Mouse (Mus musculus): ENCODE data around the gene Fut9.

Fut9 gene

DNA sequence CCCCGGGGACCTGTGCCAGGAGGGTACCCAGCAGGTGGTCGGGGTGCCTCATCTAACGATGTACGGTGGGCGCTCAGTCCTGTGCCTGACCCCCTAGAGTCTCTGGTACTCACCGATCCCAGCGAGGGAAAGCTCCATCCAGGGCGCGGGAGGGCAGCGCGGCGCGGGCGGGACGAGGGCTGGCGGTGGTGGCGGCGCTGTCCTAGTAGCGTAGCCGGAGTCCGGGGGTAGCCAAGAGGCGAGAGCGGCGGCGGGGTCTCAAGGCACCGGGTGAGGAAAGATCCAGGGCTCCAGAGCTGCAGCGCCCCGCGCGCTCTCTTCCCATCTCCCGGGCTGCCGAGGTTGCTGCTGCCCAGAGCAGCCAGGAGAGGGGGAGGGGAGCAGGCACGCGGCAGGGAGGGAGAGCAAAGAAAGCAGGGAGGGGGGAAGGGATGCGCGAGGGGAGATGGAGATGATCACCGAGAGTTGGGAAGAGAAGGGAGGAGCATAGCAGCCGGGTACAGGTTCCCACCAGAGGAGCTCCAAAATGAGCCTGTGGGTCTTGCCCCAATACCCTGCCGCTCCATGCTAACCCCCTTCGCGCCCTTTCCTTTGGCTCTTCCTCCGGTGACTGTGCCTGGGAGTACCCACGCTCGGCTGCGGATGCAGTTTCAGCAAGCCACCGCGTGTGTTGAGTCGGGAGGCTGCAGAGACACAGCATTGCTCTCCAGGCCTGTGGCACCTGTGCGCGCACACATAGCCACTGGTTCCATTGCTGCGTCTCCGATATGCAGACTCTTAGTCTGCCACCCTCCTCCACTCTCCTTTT is at the start of gene Fut9:
Fut9 (minus strand) TSS at position 769 of the 808 bp plus-strand sequence.
- ChIA-PET CTCF (interaction anchor here in 2 of 4 experiments (0.6 to 0.7 kb wide), 3 partner anchors 125 to 1950 kb away, joined by 4 to 5 read pairs (median 5); no protein-coding TSS in a partner anchor), POLR2A (interaction anchor here (0.6 to 2.9 kb wide), 36 partner anchors 9 to 1442 kb away, joined by 3 to 38 read pairs (median 4); partner anchors contain the start of gene Ufl1 (in 1 of the 4))

DNA sequence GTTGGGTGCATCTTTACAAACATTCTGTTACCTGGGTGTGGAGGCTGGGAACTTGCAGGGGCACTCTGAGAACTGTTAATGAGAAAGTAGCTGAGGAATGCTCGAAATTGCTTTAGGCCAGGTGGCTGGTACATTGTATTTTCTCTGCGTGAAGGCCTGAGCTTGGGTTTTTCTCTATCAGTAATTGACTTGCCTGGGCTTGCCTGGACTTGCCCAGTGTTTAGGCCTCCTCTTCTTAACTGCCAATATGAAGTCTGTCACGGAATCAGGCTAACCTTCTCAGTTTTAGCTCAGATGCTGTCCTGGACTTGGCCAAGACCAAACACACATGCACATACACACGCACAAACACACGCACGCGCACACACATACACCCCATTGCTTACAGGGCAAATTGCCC is 15.7 kb upstream of the Fut9 start:
- ChIA-PET CTCF (no interaction called here), POLR2A (interaction anchor here in 3 of 4 experiments (0.6 to 3.6 kb wide), 10 partner anchors 8 to 117 kb away, joined by 3 to 38 read pairs (median 5); partner anchors contain the start of gene Fut9 (in 3 of the 3))

DNA sequence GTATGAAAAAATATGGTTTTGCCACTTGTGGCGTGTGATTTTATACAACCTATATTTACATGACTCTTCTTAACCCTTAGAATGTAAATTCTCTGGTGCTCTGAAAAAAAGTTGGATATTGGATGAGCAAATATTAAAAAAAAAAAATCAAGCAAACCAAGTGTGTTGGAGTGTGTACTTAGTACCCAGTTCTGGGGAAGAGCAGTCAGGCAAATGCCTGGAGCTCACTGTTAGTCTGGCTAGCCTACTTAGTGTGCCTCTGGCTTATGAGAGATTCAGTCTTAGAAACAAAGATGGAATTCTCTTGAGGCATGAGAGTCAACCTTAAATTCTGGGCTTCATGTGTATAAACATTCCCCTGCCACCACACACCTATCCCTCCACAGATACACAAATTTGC is 13.3 kb upstream of the Fut9 start:
- ChIA-PET CTCF (no interaction called here), POLR2A (interaction anchor here in 1 of 4 experiments (1.0 kb wide), 1 partner anchor 14 kb away, joined by 6 read pairs; the partner anchor contains the start of gene Fut9)

DNA sequence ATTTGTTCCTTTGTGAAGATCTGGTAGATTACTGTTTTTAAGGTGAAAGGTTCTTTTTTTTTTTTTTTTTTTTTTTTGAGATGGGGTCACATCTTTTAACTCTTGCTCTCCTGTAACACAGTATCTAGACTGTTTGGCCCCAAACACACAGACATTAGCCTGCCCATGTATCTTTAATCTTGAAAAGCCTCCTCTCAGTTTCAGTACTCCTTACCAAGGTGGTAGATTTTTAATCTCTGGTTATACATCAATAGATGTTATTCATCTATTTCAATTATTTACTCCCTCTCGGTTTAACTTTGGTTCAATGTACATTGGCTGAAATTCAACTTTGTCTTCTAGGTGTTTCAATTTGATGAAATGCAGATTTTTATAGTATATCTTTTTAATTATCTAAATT is 10.0 kb upstream of the Fut9 start:
- POLR2A ChIA-PET: interaction anchor here in 1 of 4 experiments (2.2 kb wide), 1 partner anchor 10 kb away, joined by 17 read pairs; the partner anchor contains the start of gene Fut9
- CTCF ChIA-PET: no interaction called here

DNA sequence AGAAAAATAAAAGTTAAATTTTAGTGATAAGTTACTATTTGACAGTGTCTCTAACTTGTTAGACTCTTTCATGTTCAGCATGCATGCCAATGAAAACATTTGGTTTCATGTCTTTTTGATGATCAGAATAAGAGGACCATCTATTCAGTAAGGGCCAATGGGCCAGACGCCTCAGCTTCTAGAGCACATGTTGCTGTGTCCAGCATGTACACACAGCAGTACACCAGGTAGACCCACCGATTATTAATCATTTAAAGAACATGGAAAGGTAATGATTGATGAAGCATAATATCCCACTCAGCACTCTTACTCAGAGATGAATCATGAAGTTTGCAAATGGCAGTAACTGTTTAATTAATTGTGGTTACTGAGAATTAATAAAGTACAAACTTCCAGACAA is 1.7 kb upstream of the Fut9 start:
- CTCF ChIA-PET: no interaction called here
- POLR2A ChIA-PET: no interaction called here

DNA sequence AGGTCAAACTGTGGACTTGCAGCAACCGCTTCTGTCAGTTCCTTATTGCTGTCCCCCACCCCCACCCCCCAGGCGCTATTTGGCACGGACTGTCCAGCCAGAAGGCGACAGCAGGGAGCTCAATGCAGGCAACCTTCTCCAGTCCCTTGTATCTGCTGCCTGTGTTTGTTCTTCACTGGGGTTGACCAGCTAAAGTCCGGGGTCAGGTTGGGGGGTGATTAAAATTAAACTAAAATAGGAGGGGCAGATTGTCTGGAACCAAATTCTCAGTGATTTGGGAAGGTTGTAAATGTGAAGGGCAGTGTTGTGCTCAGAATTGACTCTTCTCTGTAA is 206 bp upstream of the Fut9 start:
- ChIA-PET POLR2A (interaction anchor here (0.6 to 2.9 kb wide), 28 partner anchors 8 to 1442 kb away, joined by 3 to 38 read pairs (median 4); no protein-coding TSS in a partner anchor), CTCF (interaction anchor here in 2 of 4 experiments (0.6 to 0.7 kb wide), 3 partner anchors 125 to 1950 kb away, joined by 4 to 5 read pairs (median 5); no protein-coding TSS in a partner anchor)

DNA sequence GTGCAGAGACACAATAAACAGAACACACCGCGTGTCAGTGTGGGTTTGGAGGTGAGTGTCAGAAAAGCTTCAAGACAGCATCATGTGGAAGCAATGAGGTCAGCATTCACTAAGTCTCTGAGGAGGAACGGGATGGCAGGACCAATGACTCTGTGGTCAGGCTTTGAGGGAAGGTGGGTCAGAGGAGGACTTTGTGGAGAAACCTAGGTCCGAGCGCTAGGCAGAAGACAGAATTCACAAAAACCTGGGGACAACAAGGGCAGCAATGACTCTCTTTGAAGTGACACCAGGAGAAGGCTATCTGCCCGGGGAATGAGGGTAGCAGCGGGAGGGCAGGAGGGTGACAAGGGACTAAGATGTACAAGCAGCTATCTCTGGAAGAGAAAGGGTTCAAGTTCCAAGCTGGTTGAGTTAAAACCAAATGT is 981 bp downstream of the Fut9 start:
- POLR2A ChIA-PET: interaction anchor here (0.7 to 2.9 kb wide), 19 partner anchors 9 to 547 kb away, joined by 3 to 38 read pairs (median 5); partner anchors contain the start of genes Manea (in 1 of the 4) and Ufl1 (in 1 of the 4)
- CTCF ChIA-PET: interaction anchor here in 1 of 4 experiments (0.6 kb wide), 1 partner anchor 20 kb away, joined by 4 read pairs; no protein-coding TSS in a partner anchor

DNA sequence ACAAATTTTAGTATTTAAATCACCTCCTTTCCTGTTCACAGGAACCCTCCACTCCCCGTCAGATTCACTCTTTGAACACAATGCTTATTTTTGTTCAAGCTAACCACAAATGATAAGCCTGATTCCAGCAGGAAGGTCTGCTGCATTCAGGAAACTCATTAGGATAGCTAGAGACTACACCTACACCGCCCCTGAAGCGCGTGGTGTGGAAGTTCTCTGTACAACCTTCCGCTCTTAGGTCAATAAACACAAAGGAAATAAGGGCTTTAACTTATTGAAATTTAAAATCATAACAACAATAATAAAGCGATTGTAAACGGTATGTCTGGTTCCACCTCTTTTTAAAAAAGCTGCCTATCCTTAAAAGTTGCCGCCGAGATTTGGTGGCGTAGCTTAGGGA is 1.6 kb downstream of the Fut9 start:
- POLR2A ChIA-PET: interaction anchor here in 3 of 4 experiments (0.9 to 2.9 kb wide), 9 partner anchors 9 to 548 kb away, joined by 3 to 38 read pairs (median 11); partner anchors contain the start of gene Manea (in 1 of the 3)
- CTCF ChIA-PET: interaction anchor here in 1 of 4 experiments (0.6 kb wide), 1 partner anchor 21 kb away, joined by 4 read pairs; no protein-coding TSS in a partner anchor

DNA sequence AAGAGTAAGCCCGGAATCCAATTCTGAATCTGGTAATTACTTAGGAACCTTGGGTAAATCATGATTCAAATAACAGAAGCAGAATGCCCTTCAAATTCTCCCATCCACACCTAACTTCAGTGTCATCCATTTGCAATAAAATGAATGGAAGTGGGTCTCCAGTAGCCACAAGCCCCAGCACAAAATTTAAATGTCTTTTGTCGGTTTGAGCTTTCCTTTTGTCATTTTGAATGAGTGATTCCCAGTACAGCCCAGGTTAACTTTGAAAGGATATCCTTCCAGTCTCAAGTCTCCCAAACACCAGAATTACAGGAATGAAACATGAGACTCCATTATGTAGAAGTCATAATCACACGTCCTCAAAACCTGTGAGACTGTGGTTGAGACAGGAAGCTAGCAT is 3.9 kb downstream of the Fut9 start:
- CTCF ChIA-PET: no interaction called here
- POLR2A ChIA-PET: interaction anchor here in 3 of 4 experiments (0.6 to 2.5 kb wide), 10 partner anchors 8 to 831 kb away, joined by 3 to 16 read pairs (median 4); no protein-coding TSS in a partner anchor

DNA sequence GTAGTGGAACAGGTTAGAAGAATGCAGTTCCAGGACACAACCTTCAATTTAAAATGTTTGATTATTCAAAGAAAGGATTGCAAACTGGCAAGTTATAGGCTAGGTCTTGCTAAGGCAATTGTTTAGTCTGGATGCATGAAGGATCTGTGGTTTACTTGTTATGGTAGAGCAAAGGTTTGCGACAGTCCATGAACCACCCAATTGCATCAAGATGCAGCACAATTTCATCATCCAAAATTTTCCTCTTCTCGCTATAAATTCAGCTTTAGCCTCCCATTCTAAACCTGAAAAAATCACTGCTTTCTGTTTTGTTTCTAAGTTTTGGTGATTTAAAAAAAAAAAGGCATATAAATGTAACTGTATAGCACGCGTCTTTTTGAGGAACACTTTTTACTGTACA is 14.8 kb downstream of the Fut9 start:
- POLR2A ChIA-PET: no interaction called here
- CTCF ChIA-PET: no interaction called here

DNA sequence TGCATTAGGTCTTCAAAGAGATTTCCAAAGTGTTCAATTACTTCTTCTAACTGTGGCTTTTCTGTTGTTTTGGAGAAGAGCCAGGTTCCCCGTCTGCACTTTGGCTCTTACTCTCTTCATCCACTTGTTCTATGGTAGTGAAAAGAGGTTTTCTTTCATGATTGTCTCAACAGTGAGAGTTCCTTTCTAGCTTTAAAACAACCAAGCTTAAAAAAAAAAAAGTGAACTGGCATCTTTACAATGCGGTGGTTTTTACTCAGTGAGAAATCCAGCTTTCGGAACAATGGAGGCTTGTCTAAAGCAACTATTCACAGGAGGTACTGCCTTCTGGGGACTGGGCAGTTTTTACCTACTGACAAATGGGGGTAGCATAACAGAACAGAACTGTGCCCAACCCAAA is 31.4 kb downstream of the Fut9 start:
- ChIA-PET CTCF (no interaction called here), POLR2A (no interaction called here)

DNA sequence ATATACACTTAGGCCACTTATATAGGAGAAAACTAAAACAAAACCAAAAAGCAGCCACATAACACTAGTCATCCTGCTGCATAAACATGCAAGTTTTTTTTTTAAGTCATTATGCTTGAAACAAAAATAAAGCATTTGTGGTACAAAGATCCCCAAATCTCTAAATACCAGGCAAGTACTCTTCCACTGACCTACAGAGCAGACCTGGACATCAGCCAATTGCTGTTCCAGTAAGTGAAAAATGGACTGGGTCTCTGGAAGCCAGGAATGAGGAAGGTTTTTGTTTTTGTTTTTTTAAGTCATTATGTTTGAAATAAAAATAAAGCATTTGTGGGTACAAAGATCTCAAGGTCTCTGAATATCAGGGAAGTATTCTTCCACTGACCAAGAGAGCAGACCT is 37.0 kb downstream of the Fut9 start:
- ChIA-PET POLR2A (no interaction called here), CTCF (no interaction called here)

DNA sequence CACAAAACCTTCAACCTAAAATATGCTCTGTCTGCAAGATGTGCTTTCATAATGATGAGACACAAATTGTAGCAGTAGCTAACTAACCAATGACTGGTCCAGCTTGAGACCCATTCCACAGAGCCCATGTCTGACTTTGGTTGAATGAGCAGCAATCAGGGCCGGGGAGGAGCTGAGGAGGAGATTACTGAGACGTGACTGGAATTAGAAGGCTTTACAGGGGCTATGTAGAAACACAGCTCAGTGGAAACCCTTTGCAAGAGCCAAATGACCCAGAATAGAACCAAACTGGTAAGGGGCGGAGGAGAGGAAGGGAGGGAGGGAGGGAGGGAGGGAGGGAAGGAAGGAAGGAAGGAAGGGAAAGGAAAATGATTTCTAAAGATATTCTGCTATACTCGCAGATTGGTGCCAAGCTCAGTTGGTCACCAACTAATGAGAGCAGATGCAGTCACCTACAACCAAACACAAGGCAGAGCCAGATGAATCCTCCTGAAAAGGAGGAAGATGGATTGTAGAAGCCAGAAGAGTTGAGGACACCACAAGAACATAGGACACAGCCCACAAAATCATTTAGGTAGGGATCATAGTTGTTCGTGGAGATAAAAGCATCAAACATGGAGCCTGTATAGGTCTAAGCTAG is 42.0 kb downstream of the Fut9 start:
- ChIA-PET CTCF (no interaction called here), POLR2A (interaction anchor here in 2 of 4 experiments (0.6 to 1.2 kb wide), 4 partner anchors 10 to 683 kb away, joined by 3 to 4 read pairs (median 4); partner anchors contain the start of gene Fut9 (in 1 of the 2))

DNA sequence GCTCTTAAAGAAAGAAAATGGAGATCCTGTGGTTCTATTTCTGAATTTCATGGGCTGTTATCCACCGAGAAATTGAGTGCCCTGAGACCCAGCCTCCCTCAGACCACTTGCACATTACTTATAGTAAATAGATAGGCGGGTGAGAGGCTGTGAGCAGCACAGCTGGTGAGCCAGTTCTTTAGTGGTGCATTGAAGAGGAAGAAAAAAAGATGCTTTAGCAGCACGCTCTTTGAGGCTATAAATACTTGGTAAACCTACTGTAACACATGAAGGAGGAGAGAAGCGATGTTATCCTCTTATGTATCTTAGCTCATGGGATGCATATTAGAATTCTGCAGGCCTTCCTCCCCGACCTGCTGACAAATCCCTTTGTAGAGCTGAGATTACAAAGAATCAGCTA is 58.5 kb downstream of the Fut9 start:
- ChIA-PET POLR2A (no interaction called here), CTCF (no interaction called here)

DNA sequence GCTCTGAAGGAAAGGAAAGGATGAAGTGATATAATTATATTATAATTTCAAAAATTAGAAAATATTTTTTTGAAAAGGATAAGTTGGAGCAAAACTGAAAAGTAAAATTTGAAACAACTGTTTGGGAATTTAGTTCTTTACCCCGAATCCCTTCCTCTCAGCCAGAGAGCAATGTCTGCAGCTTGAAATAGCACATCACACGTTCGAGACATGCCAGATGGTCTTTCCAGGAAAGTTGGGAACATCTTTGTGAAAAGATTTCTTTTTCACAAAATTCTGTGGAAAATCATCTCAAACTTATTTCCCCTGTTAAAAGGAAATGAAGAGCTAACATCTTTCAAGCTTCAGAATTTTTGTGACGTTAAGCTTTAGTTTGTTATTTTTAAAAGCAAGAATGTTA is 61.3 kb downstream of the Fut9 start:
- ChIA-PET CTCF (no interaction called here), POLR2A (no interaction called here)

DNA sequence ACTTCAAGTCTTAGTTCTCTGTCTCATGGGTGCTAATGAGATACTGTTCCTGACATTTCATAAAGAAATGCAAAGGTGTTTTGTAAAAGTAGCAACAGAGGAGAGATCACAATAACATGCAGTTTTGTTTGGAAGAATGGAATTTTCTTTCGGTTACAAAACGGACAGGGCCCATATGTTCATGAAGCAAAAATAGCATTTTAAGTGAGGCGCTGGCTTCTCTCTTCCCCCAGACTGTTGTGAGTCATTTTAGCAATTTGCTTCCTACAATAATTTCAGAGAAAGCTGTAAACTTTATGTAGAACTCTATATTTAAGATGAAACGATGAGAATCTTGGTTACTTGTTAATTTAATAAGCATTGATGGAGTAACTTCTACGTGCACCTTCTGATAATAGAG is 78.5 kb downstream of the Fut9 start:
- ChIA-PET CTCF (no interaction called here), POLR2A (no interaction called here)

DNA sequence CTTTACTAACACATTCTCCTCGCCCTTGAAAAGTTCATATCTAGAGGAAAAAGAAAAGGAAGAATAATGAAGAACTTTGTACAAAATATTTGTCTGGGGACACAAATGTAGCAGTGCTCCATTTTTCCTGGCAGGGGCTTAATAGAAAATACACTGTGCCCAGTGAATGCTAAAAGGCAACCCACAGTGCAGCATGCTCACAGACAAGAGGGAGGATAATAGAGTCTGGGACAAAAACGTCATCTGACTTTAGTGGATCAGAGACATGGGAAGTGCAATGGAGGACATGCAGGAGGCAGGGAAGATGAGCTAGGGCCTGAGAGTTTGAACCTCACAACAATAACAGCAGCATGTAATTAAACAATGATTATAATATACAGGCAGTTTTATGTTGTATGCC is 86.1 kb downstream of the Fut9 start:
- POLR2A ChIA-PET: no interaction called here
- CTCF ChIA-PET: no interaction called here

DNA sequence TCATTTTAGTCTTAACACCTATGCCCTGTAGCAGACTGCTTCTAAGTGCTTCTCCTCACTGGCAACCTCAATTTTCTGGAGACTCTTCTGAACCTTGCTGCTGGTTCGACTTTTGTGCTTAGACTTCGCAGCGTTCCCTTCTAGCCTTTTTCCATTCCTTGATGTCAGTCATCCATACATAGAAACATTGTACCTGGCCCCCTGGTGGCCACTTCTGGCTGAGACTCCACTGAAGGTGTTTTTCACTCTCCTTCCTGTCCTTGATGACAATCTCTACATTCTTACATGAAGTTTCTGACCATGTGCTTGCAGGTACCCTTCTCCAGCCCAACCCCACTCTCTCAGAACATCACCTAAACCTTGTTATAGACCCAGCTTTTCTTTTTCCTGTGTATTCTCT is 115.1 kb downstream of the Fut9 start:
- ChIA-PET POLR2A (no interaction called here), CTCF (no interaction called here)

DNA sequence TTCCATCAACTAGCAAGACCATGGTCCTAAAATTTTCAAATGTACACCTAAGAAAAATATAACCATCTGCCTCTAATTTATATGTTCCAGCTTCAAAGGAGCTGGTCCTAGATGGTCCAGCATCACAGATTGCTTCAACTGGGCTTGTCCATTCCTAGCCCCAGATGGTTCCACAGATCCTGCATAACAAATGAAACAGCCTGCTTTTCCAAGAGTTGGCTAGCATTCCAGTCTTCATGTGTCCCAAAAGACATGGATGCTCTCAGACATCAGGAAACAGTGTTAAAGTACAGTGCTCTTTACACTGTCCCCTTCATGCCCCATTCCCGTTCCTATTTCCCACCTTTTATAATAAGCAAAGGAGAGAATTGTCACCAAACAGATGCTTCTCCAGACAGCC is 135.8 kb downstream of the Fut9 start:
- ChIA-PET POLR2A (no interaction called here), CTCF (no interaction called here)

DNA sequence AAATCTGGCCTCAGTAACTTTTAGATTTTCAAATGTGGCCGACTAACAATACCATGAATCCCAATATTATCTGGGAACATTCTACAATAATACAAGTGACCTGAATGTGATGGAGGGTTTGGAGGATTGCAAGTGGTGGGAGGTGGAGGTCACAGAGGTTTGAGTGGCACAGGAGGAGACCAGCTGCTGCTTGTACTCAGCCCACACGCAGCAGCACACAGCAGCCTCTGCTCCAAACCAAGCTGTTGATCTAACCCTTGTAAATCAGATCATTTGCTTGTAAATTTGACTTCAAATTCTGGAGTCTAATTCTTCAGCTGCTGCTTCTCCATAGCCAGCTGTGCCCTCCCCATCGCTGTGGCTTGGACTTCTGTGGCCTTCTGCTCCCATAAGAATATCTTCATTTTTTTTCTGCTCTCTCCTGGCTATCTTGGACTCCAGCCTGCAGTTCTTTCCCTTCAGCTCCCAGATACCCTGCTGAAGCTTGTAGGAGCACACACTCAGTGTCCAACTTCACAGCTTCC is 138.8 kb downstream of the Fut9 start:
- CTCF ChIA-PET: no interaction called here
- POLR2A ChIA-PET: no interaction called here

Data from embryonic stem cell, embryonic (primary cell).